Mouse (Mus musculus): ENCODE results near the gene Gapdhs.
"Not testable (repeated sequence)": the region's sequence is repeated elsewhere in the genome, so short reads cannot be mapped to it uniquely, and the experiment has no call there.

Gene Gapdhs

DNA sequence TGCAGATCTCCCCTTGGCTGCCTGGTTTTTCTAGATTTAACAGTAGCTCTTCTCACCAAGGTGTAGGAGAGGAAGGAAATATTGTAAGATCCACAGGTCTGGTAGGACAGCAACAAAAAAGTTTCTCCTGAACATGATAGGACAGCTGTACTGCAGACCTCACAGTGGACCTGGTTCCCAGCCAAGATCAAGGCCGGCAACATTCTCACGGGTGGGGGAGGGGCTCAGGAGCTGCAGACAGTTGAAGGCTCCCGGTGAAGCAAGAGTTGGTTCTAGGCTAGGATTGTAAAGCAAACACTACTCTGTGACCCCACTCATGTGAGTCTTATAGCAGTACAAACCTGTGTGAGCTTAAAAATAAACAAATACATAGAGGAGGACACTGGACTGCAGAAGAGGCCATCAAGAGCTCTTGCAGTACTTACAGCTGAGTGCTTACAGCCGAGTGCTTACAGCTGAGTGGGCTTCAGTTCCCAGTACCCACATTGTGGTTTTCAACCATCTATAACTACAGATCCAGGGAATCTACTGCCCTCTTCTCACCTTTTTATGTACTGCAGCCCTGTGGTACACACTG is 629 bp upstream of the Gapdhs start:
- no peak for DNase-seq (ENCODE audit: extremely low spot score)

DNA sequence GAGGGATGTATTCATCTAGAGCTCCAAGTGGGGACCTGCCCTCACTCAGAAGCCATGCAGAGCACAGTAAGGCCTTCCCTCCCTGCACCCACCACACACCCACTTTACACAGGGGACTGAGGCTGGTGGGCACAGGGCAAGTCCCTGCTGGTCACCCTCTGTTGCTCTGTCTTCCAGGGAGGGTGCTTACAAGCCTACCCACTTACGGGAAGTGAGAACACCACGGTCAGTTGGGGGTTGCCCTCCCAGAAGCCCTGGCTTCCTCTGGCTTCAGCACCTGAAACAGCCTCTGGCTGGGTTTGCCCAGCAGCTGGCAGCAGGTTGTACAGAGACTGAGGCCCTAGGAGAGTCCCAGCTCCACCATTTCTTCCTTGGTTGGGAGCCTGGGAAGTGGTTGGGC is 911 bp downstream of the Gapdhs start:
- not testable (repeated sequence) for DNase-seq (ENCODE audit: extremely low spot score)

DNA sequence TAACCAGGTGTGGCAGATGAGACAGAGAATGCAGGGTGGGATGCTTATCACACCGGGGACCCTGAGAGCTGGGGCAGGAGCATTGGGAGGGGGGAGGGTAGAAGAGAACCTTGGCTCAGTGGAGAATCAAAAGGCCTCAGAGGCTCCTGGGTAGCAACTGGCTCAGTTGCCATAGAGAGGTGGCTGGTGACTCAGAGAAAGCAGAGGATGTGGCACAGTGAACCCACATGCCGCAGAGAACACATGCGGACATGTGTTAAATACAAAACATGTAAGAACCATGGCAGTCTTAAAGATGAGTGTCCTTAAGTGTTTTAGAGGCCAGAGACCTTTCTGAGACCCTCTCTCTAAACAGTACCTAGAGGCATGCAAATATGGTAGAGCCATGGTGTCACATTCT is 7.3 kb downstream of the Gapdhs start:
- DNase-seq (ENCODE audit: extremely low spot score), result no peak

DNA sequence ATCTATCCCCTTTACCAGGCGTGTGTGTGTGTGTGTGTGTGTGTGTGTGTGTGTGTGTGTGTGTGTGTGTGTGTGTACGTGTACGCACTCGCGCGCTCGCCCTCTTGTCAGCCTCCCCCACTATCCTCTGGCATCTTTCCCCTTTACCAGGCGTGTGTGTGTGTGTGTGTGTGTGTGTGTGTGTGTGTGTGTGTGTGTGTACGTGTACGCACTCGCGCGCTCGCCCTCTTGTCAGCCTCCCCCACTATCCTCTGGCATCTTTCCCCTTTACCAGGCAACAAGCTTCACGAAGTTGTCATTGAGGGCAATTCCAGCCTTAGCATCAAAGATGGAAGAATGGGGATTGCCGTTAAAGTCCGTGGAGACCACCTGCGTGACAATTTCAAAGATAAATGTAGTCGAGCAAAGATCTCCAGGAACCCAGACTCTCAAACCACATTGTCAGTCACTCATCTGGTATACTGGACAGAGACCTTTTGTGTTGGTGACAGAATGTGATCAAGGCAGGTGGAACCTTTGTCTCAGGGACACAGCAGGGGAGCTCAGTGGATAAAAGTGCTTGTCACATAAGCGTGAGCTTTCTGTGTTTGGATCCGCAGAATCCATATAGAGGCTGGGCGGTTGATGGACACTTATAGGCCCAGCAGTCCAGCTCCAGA is 13.3 kb downstream of the Gapdhs start:
- DNase-seq (ENCODE audit: extremely low spot score), result not testable (repeated sequence)

DNA sequence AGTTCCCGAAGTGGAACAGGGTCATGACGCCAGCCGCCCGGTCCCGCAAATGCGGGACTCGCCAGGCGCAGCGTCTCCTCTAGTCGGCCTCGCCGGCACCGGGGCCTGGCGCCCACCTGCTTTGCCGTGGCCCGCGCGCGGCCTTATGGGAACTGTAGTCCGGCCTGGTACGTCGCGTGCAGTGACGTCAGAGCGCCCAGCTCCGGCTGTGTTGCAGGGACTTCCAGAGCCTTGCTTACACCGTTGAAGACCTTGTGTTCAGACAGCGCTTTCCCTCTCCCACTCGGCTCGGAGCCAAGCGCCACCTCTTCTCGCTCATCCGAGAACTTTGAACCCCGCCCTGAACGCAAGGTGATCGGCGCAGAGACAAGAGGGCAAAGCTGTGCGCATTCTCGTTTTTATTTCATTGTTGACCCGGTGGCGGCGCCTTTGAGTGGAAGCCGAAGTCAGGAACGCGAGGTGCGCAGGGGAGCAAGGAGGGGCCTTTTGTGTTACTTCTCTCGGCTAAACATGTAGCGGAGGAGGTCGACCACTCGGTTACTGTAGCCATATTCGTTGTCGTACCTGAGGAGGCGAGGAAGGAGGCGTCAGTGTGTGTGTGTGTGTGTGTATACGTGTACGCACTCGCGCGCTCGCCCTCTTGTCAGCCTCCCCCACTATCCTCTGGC is 14.0 kb downstream of the Gapdhs start, which contains the start of gene Tmem147:
Tmem147 (minus strand) TSS at position 145 of the 668 bp plus-strand sequence.
- DNase-seq (ENCODE audit: extremely low spot score), result peak; percentile 93

DNA sequence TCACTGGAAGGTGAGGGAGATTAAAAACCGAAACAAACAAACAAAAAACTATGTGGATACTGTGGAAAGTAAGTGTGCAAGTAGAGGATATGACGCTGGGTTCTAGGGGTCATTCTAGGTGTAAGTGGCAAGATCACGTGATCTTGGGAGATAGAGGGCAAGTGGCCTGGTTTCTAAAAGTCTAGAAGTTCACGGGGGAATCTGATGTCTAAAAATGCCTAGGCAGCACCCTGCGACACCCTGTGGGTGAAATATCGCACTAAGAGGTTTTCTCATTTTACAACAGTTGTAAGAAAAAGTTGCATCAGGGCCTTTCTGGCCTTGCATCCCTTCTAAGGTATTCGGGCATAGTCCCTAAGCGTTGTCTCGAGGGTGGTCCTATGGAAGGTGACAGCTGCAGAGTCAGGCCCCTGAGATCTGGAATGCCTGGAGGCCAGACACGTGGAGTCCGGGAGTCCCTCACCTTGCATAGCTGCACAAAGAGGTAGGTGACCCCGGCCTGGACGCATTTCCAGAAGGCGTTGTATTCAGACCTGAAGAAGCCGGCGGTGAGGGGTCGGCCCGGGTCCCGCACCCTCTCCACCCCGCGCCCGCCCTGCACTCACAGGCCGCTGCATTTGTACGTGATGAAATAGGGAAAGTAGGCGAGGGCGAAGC is 14.6 kb downstream of the Gapdhs start:
- no peak for DNase-seq (ENCODE audit: extremely low spot score)

DNA sequence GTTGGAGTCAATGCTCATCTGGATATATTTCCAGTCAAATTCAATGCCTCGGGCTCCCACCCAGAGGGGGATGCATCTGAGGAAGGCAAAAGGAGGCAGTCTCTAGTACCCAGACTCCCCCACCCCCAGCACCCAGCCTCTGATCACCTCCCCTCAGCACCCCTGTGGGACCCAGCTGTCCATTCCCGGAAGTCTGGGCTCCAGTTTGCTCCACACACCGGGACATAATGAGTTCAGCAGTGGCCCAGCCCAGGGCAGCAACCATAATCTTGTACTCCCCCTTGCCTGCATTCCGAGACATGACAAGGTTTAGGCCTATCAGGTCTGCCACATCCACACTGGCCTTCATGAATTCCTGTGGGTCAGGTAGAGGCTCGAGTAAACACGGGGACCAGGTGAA is 15.3 kb downstream of the Gapdhs start:
- no peak for DNase-seq (ENCODE audit: extremely low spot score)

DNA sequence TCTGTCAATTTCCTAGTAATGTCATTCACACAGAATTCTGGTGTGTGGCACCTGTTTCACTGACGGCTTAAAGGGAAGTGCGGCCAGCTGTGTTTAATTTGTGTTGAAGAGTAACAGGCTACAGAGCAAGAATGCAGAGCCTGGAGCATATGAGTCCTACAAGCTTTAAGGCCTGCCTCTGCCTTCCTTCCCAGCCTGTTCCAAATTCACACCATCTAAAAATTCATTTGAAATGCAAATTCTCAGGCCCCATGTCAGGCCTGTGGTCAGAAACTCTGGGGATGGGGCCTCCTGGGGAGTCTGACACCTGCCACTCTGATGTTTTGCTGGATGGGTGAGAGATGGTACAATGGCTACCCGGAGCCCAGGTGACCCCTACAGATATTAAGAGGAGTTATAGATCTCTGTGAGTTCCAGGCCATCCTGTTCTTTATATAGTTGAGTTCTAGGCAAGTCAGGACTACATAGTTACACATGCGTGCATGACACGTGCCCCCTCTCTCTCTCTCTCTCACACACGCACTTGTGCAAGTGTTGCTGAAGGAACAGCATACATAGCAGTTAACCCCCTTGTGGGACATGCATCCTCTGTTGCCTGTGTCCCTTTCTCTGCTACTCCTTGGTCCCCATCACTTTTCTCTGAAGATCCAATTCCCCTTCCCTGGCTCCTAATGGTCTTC is 20.1 kb downstream of the Gapdhs start:
- no peak for DNase-seq (ENCODE audit: extremely low spot score)

DNA sequence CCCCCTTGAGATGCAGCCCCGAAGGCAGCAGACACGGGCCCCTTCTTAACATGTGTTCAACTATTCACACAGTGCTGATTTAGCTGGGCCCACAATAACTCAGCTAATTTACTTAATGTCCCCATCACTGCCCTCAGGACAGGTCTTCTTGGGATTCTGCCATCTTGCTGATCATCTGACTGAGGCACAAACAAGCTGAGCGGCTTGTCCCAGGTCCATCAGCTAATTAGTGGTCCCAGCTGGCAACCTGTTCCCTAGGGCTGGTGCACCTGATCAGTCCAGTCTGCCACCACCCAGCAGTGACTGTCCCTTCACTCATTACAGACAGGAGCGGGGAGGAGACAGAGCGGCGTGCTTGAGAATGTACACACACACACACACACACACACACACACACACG is 22.2 kb downstream of the Gapdhs start:
- no peak for DNase-seq (ENCODE audit: extremely low spot score)

DNA sequence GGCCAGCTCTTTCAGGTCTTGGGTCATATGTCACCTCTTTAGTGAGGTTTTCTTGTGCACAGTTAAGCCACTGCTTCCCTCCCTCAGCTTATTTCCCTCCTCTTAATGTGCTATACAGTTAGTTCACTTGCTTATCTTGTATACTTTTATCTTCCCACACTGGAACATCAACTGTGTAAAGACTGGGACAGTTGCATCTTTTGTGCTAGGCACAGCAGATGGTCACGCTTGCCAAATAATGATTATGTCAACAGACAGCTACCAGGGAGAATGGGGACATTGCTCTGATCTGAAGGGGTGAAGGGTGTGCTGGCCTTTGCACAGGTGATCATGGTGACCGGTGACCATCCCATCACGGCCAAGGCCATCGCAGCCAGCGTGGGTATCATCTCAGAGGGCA is 23.8 kb downstream of the Gapdhs start:
- no peak for DNase-seq (ENCODE audit: extremely low spot score)

DNA sequence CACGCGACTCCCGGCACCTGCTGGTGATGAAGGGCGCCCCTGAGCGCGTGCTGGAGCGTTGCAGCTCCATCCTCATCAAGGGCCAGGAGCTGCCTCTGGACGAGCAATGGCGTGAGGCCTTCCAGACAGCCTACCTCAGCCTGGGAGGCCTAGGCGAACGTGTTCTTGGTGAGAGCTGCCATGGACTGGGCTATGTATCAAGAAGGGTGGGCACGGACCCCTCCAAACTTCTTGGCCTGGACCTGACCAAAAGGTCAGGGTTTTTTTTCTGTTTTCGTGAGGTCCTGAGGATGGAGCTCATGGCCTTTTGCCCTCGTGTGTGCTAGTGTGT is 25.8 kb downstream of the Gapdhs start:
- DNase-seq (ENCODE audit: extremely low spot score), result no peak

DNA sequence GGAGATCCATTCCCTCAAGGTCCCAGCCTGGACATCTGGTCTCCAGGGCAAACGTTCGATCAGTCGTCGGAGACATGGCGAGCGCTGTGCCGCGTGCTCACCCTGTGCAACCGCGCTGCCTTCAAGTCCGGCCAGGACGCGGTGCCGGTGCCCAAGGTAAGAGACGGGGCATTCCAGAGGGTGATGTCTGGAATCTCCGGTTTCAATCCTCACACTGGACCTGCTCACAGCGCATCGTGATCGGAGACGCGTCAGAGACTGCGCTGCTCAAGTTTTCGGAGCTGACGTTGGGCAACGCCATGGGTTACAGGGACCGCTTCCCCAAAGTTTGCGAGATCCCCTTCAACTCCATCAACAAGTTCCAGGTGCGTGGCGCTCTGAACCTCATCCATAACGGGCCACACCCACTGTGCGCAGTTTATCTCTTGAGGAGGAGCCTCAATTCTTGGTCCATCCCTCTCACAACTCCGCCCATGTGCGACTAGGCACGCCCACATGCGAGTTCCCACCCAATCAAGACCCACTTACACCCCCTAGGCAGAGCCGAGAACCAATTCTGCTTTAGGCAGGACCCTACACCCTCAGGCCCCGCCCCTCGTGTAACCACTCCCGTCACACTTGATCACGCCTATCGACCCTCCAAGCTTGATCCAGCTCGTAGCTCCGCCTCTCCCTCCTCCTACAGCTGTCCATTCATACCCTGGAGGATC is 26.3 kb downstream of the Gapdhs start:
- DNase-seq (ENCODE audit: extremely low spot score), result peak; percentile 91

DNA sequence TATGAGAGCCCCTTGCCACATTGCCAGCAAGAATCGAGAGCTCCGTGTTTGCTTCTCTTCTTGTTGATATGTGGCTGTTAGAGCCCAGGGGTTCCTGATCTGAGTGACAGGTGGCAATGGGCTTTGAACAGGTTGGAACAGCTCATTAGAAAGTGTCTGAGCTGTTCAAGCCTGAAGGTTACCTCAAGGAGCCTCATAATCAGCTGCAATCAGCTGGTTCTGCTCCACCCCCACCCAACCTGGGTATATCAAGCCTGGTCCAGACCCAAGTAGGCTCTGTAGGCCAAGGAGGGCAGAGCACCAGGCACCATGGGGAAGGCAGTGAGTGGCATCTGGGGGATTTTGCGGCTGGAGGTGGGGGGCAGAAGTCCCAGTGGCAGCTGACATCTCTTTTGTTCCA is 31.5 kb downstream of the Gapdhs start, which contains the start of gene Atp4a:
Atp4a (plus strand) TSS at position 268 of the 400 bp plus-strand sequence.
- DNase-seq (ENCODE audit: extremely low spot score), result no peak

DNA sequence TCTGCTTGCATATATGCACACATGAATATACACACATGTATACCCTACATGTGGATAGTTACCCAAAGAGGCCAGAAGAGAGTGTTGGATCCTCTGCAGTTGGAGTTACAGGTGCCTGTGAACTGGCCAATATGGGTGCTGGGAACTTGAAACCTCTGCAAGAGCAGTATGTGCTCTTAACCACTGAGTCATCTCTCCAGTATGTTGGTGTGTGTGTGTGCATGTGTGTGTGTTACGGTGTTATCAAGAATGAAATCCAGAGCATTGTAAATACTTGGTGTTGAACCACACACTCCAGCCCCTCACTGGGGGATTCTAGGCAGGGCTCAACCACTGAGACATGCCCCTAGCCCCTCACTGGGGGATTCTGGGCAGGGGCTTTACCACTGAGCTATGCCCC is 36.0 kb downstream of the Gapdhs start:
- no peak for DNase-seq (ENCODE audit: extremely low spot score)

DNA sequence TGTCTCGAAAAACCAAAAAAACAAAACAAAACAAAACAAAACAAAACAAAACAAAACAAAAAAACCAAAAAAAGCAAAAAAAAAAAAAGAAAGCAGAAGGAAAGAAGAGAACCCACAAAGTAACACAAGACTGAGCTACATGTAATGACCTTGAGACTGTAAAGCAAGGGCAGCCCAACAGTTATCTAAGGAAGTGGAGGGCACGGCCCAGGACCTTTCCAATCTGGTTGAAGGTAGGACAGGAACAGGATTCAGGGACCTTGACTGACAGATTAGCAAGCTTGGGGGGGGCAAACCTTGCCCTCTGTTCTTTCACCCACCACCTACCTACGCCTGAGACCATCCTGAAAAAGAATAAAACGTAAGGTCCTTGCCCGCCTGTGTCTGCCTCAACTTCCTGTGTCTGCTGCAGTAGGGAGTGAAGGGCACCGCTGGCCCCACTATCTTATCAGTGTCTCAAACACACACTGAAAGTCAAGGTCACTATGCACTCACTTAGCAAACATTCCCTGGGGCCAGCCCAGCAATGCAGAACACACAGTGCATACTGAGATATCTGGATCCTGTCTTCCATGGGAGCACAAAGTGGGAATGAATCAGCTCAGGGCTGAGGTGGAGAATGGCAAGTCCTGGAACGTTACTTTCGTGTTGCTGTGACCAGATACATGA is 37.1 kb downstream of the Gapdhs start:
- DNase-seq (ENCODE audit: extremely low spot score), result no peak

DNA sequence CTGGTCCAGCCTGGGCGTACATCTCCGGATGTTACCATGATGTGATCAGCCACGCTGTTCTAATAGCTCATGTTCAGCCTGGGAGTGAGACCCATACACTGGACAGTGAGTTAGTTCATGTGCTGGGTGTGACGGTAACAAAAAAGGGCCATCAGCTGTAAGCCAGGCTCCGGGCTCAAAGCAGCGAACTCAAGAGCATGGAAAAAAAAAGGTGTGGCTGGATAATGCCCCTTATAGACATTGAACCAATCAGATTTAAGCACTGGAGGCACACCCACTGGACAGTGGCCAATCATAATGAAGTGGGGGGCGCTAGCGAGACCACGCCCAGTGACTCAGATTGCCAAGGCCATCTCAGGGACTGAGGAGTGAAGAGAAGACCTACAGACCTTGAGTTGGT is 44.9 kb downstream of the Gapdhs start, which contains the start of gene 2200002J24Rik:
2200002J24Rik (plus strand) TSS at position 338 of the 400 bp plus-strand sequence.
- peak; percentile 15 for DNase-seq (ENCODE audit: extremely low spot score)

DNA sequence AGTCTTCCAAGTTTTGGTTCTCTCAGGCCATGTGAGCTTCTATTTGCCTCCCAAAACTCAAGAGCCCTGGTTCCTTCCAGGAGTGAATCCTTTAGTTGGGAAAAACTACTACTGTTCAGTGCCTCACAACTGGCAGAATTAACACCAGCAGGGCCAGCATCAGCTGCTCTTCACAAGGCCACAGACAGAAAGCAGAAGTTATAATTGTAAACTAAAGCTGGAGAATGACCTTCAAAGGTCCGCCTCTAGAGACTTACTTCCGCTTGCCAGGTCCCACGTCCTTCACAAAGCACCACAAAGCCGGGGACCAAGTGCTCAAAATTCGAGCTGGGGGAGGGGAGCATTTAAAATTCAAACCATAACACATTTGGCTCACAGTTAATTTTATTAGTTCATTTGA is 45.4 kb downstream of the Gapdhs start:
- no peak for DNase-seq (ENCODE audit: extremely low spot score)

DNA sequence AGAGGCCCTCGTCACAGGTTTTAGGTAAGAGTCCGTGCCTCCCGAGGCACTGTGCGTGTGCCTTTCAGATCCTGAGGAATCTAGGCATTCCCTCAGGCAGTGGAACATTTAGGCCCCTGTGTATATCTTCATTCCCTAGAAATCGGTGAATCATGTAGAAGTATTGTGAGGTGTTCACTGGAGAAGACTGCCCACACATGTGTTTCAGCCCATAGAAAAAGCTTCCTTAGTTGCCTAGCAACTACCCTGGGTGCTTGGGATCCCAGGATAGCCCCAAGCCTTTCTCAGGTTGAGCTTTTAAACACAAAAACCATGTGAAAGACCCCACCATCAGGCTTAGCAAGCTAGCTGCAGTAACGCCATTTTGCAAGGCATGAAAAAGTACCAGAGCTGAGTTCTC is 55.2 kb downstream of the Gapdhs start:
- no peak for DNase-seq (ENCODE audit: extremely low spot score)

DNA sequence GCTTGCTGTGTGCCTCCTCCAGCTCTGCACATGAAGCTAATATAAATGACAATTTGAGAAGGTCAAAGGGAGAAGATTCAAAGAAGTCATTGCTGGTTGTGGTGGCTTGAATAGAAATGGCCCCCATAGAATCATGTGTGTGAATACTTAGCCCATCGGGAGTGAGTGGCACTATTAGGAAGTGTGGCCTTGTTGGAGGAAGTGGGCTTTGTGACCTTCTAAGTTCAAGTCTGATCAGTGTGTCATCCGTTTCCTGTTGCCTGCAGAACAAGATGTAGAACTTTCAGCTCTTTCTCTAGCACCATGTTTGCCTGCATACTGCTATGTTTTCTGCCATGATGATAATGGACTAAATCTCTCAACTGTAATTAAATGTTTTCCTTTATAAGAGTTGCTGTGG is 60.1 kb downstream of the Gapdhs start:
- DNase-seq (ENCODE audit: extremely low spot score), result no peak

DNA sequence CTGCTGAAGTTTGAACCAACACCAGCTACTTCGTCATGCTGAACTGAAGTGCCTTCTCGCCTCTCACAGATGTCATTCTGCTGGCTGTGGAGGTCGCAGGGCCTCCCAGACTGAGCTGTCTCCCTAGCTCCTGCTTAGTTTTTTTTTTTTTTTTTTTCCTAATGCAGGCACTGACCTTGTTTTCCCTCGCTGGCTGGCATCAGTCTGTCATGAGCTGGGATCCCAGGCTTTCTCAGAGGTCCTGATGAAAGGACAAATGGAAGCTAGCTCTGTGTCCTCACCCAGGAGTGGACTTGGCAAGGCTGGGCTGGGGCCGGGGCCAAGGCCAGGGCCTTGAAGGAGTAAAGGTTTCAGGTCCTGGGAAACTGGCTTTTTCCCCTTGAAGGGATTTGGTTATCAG is 61.6 kb downstream of the Gapdhs start:
- no peak for DNase-seq (ENCODE audit: extremely low spot score)
